Mouse (Mus musculus) testis, adult 2 months (tissue): ENCODE results near the gene Kcnab1. TPM values are rescaled to one million over a fixed set of nuclear protein-coding genes. Genes with fewer than 3 reads are reported as not detected.

Experiments
- H3K27ac ChIP-seq: fragments of 200-500 bp; 2 replicates; pipeline ENCODE4 v1.5.1; 2012; ENCODE audit warnings: low read depth, low read length; ENCODE audit not compliant: control insufficient read depth, insufficient read depth
- H3K27me3 ChIP-seq: fragments of 200-500 bp; 2 replicates; pipeline ENCODE4 v1.6.1; 2012; ENCODE audit warnings: mild to moderate bottlenecking, low read length, moderate library complexity; ENCODE audit not compliant: control insufficient read depth, insufficient read depth
- H3K36me3 ChIP-seq: fragments of 200-500 bp; 2 replicates; pipeline ENCODE4 v1.6.1; 2012; ENCODE audit warnings: mild to moderate bottlenecking, low read length; ENCODE audit not compliant: control insufficient read depth, insufficient read depth
- H3K4me1 ChIP-seq: fragments of 200-500 bp; 2 replicates; pipeline ENCODE4 v1.6.1; 2012; ENCODE audit warnings: low read length; ENCODE audit not compliant: control insufficient read depth, insufficient read depth
- H3K4me3 ChIP-seq: fragments of 200-500 bp; 2 replicates; pipeline ENCODE4 v1.5.1; 2012; ENCODE audit warnings: low read depth, mild to moderate bottlenecking, low read length, moderate library complexity, mixed read lengths; ENCODE audit not compliant: control insufficient read depth
- CTCF ChIP-seq: fragments of 200-500 bp; IDR thresholded peaks from 2 replicates; pipeline ENCODE4 v1.5.1; 2012; ENCODE audit warnings: low read depth, mild to moderate bottlenecking, inconsistent platforms, low read length, moderate library complexity; ENCODE audit not compliant: control insufficient read depth, insufficient read depth, insufficient replicate concordance
- POLR2A ChIP-seq: fragments of 200-500 bp; IDR thresholded peaks from 2 replicates; pipeline ENCODE4 v1.6.1; 2012; ENCODE audit warnings: low read depth, mild to moderate bottlenecking, inconsistent platforms, low read length, moderate library complexity; ENCODE audit not compliant: control insufficient read depth
- polyA plus RNA-seq: library from polyadenylated mRNA; depleted of rRNA; stranded (reverse); fragments of >200 nt; gene quantifications from 2 replicates; pipeline ENCODE4 v1.2.3, GENCODE M21; 2012

The Kcnab1 gene
- polyA plus RNA-seq, 1 experiment, result 2.5 TPM

DNA sequence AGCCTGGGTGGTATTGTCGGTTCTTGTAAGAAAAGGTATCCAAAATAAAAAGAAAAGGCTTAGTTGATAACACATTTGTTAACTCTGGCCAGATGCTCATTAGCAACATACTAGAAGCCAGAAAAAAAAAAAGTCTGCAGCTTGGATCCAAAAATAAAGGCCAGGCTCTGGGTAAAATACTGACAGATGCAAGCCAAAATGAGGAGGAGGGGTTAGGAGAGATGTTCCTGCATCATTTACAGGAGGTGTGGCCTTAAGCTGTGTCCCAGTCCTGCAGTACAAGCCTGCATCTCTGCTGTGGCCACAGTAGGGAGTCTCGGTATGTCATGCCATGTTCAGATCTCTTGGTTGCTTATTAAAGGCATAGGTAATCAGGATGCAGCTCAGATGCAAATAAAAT lies 179.8 kb downstream of the Kcnab1 start:
- Histone ChIP-seq H3K4me3 (no peak overlapping the region), H3K36me3 (no peaks in the 10 kb centered on the region), H3K4me1 (no peaks in the 10 kb centered on the region), H3K27ac (no peak overlapping the region), H3K27me3 (no peaks in the 10 kb centered on the region)
- TF ChIP-seq CTCF (no peak), POLR2A (no peak)

DNA sequence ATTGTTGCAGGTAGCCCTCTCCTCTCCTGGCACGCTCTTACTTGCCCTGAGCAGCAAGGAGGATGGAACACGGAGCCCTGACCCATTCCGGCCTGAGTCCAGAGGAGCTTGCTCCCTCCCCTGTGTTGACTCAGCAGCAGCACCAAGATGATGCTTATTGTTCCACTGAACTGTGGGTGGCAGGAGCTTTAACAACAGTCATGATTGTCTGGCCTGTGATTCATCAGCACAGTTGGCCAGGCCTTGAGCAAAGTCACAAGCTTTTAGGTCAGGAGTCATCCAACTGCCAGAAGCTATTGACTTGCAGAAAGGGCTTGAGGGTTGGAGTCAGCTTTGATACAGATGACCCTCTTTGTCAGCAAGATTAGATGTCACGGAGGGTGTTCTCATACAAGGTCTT lies 187.8 kb downstream of the Kcnab1 start:
- H3K27me3 ChIP-seq, result no peaks in the 10 kb centered on the region
- no peaks in the 10 kb centered on the region; the same call in 1 of the 2 replicates for H3K4me1 ChIP-seq
- no peaks in the 10 kb centered on the region for H3K36me3 ChIP-seq
- TF ChIP-seq CTCF (no peak), POLR2A (no peak)
- H3K4me3 ChIP-seq, result no peak overlapping the region
- H3K27ac ChIP-seq, result no peak overlapping the region

DNA sequence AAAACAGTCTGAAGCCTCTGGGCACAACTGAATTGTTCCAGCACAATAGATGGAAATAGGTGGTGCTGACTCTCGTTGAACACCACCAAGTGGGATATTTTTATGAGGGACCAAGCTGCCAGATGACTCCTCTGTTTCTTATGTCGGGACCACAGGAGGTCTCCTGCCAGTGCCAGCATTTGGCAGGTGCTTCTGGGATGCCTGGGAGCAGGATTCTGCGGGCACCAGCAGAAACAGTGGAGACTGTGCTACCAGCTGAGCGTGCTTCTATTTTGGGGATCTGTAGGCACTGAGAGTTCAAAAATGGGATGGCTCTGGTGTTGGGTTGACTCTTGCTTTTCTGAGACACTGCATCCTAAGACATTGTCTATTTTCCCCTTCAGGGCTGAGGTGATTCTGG lies 190.0 kb downstream of the Kcnab1 start:
- Histone ChIP-seq H3K36me3 (no peaks in the 10 kb centered on the region), H3K27ac (no peak overlapping the region), H3K27me3 (no peaks in the 10 kb centered on the region), H3K4me1 (no peaks in the 10 kb centered on the region; the same call in 1 of the 2 replicates), H3K4me3 (no peak overlapping the region)
- no peak for TF ChIP-seq CTCF
- no peak for TF ChIP-seq POLR2A

DNA sequence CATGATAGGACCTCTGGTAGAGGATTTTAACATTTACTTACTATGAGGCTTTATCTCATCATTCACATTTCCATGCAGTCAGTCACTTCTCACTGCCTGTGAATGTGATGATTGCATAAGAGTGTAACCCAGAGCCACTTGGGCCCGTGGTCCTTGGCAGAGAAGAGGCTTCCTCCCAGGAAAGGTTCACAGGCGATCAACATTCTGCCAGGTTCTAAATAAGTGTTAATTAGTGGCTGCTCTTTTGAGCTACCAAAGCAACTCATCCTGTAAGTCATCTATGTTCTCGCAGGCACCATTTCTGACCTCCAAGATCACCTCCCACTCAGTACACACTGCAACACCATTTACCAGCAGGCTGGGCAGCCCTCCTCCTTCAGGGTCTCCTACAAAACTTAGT lies 192.3 kb downstream of the Kcnab1 start:
- H3K4me1 ChIP-seq, result no peaks in the 10 kb centered on the region; the same call in 1 of the 2 replicates
- no peaks in the 10 kb centered on the region for H3K36me3 ChIP-seq
- no peak overlapping the region for H3K4me3 ChIP-seq
- no peak overlapping the region for H3K27ac ChIP-seq
- TF ChIP-seq CTCF (no peak), POLR2A (no peak)
- no peaks in the 10 kb centered on the region for H3K27me3 ChIP-seq

DNA sequence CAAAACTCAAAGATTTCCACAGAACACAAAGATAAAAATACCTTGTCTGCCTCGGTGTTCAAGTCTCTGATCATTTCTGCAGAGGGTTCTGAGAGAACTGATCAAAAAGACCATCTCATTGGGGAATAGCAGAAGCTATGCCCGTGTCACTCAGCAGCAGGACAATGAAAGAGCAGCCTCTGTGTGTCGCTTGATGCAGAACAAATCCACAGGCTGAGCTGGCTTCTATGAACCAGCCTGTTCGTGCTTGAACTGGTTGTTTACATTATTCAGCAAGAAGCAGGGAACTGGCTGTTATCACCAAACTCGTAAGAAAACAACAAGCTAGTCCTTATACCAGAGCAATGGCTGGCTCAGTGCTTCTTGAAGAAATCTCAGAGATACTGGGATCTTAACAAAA lies 193.4 kb downstream of the Kcnab1 start:
- H3K4me1 ChIP-seq, result no peaks in the 10 kb centered on the region
- H3K4me3 ChIP-seq, result no peak overlapping the region
- no peak overlapping the region for H3K27ac ChIP-seq
- H3K27me3 ChIP-seq, result no peaks in the 10 kb centered on the region
- H3K36me3 ChIP-seq, result no peaks in the 10 kb centered on the region
- TF ChIP-seq POLR2A (no peak), CTCF (no peak)

DNA sequence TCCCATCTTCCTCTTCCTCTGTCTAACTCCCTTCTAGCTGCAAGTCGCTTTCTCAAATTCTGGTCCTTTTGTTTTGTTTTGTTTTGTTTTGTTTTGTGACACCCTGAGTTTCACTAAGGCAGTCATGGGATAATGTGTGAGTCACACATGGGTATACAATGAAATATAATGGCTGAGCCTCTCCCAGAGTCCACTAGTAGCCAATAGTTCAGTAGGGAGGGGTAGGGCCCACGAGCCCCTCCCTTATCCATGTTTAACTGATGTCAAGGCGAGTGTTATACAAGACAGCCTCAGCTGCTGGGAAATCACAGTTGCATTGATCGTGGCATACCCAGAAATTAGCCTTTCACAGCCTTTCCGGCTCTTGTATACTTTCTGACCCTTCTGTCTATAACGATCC lies 206.7 kb downstream of the Kcnab1 start:
- Histone ChIP-seq H3K36me3 (no peaks in the 10 kb centered on the region), H3K4me3 (no peak overlapping the region), H3K27ac (no peak overlapping the region), H3K4me1 (no peaks in the 10 kb centered on the region), H3K27me3 (no peaks in the 10 kb centered on the region)
- TF ChIP-seq POLR2A (no peak), CTCF (no peak)

DNA sequence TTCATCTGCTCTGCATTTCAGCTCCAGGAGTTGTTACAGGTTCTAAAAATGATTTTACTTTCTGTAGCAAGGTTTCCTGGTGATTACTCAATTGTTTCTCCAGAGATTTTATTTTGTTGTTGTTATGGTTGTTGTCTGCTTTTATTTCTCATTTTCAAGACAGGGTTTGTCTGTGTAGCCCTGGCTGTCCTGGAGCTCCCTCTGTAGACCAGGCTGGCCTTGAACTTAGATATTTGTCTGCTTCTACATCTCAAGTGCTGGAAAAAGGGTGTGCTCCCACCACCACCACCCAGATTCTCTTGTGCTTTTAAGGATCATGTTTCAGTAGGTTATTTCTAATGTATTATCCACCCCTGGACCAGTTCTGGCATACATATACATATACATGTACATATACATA lies 207.6 kb downstream of the Kcnab1 start:
- H3K27ac ChIP-seq, result no peak overlapping the region
- no peaks in the 10 kb centered on the region for H3K36me3 ChIP-seq
- no peaks in the 10 kb centered on the region for H3K27me3 ChIP-seq
- no peaks in the 10 kb centered on the region for H3K4me1 ChIP-seq
- TF ChIP-seq CTCF, result no peak
- no peak for TF ChIP-seq POLR2A
- H3K4me3 ChIP-seq, result no peak overlapping the region

DNA sequence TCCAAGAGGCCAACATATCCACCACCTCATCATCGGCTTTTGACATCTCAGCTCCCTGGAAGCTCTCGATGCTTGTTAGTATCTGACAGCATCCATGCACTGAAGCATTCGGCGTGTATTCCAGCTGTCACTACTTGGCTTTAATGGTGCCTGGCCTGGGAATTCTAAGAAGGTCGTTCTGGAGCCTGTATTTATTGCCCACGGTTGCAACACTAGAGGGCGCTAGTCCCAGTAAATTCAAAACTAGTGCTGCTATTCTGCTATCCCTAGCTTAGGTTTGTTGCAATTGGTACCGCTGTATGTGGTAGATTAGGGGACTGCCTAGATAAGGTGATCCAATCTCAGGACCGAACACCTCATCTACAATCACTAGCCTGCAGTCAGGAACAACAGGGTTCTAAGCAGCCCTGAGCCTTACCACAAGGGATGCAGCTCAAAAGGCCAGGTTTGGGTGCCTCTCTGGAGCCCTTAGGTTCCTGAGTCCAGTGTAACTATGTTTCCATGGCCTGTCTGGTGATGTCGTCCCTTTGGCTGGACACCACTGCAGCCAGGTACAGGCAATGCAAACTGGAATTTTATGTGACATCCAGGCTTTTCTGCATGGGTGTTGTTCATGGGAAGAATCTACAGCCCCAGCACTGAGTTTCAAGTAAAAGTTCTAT lies 208.8 kb downstream of the Kcnab1 start:
- H3K36me3 ChIP-seq, result no peaks in the 10 kb centered on the region
- H3K4me3 ChIP-seq, result no peak overlapping the region
- no peak overlapping the region for H3K27ac ChIP-seq
- no peaks in the 10 kb centered on the region for H3K27me3 ChIP-seq
- TF ChIP-seq POLR2A, result no peak
- no peak for TF ChIP-seq CTCF
- H3K4me1 ChIP-seq, result no peaks in the 10 kb centered on the region
